ENCODE assay signal across 26 mouse cellular contexts in genomic region chr6:88884195-88884594, GRCm38 (mm10). TPM values are rescaled to one million over a fixed set of nuclear protein-coding genes. Genes with fewer than 3 reads are reported as not detected.
DNase-seq lines count a peak whose midpoint lies in the region; ATAC-seq and TF ChIP-seq lines count a peak whose summit lies in the region.
"Had no signal": no experiment of that assay in that cellular context is flagged by ENCODE, and none has a peak within 500 bp of the region (broad histone marks: within the 10 kb centered on the region; RNA-seq: fewer than 3 reads in every experiment).

No protein-coding gene starts in this region.

- in situ Hi-C loops in ES-E14 (cut with MboI; ENCODE audit: low sequenced_read_pairs in 2 of 2, unreplicated experiment in 2 of 2), result loop anchor here in 1 of 2 experiments (25.0 kb wide), 1 partner anchor 972 kb away; the partner anchor contains the start of gene Hmces

- H3K27me3 ChIP-seq in E14TG2a.4 (ENCODE audit: insufficient read depth, low read length), result no peaks in the 10 kb centered on the region
- no peaks in the 10 kb centered on the region for H3K27me3 ChIP-seq in intestine, embryonic 15.5 days (replicated peaks)
- H3K27me3 ChIP-seq: forebrain, embryonic 13.5 days; hindbrain, embryonic 13.5 days; Patski had no signal

- H3K4me1 ChIP-seq in E14TG2a.4 (replicated peaks; ENCODE audit: low read depth, low read length) (peaks cover 70% of the 10 kb centered on the region), ES-E14 (ENCODE audit: control insufficient read depth in 2 of 2, insufficient read depth in 2 of 2, low read length in 2 of 2, poor library complexity in 1 of 2) (peaks cover 0 to 13% of the 10 kb centered on the region in 2 experiments; a peak in 3 of 4 replicates)
- 0 out of 2 replicates have a peak, but pooled peaks cover 3% of the 10 kb centered on the region for H3K4me1 ChIP-seq in intestine, embryonic 15.5 days (replicated peaks)
- H3K4me1 ChIP-seq: forebrain, embryonic 10.5 days had no signal

- intact Hi-C loops in gastrocnemius, adult 2 months (cut with DNase I), result no loop called here
- intact Hi-C loops in gastrocnemius, postnatal 14 days (cut with DNase I; ENCODE audit: low total_unique reads), result no loop called here

- 80% methylated on average over 10 of the region's 10 CpGs for WGBS in intestine, embryonic 15.5 days

- no peak for TF ChIP-seq CTCF in gastrocnemius, adult 2 months (IDR thresholded peaks at IDR 0.05)
- TF ChIP-seq CTCF in E14TG2a.4 (conservative IDR thresholded peaks at IDR 0.05; ENCODE audit: low read length), result no peak

- H3K4me3 ChIP-seq in gastrocnemius, adult 2 months, result no peak overlapping the region
- H3K4me3 ChIP-seq in E14TG2a.4 (replicated peaks; ENCODE audit: low read length), result 0 out of 2 replicates have a peak overlapping the region, but pooled peaks have one; percentile 37
- H3K4me3 ChIP-seq in ES-E14 (ENCODE audit: insufficient read depth in 1 of 2, low read depth in 1 of 2, low read length in 2 of 2, poor library complexity in 1 of 2, severe bottlenecking in 1 of 2), result no peak overlapping the region
- H3K4me3 ChIP-seq in intestine, embryonic 15.5 days (replicated peaks), result no peak overlapping the region
- H3K4me3 ChIP-seq: forebrain, embryonic 10.5 days; forebrain, embryonic 13.5 days; hindbrain, embryonic 13.5 days had no signal

- H3K4me2 ChIP-seq in intestine, embryonic 15.5 days (replicated peaks), result no peak overlapping the region
- H3K4me2 ChIP-seq: forebrain, embryonic 13.5 days; heart, embryonic 11.5 days; hindbrain, embryonic 13.5 days had no signal

- DNase-seq in gastrocnemius, adult 2 months, result peak; percentile 7
- DNase-seq in gastrocnemius, postnatal 14 days, result no peak
- no peak for DNase-seq in ES-E14 (ENCODE audit: low read depth, low spot score)
- no peak for DNase-seq in yolk sac, embryonic 10.5 days (ENCODE audit: low spot score)
- DNase-seq in spleen, postnatal 4 days (ENCODE audit: low spot score in 2 of 2), result no peak
- DNase-seq: adrenal gland, adult 8-10 months; adrenal gland, postnatal 25 days; cerebellum, adult 11-12 months; cerebellum, adult 8-10 months; cerebellum, postnatal 14 days; gastrocnemius, postnatal 36 days; kidney, adult 18-20 months had no signal

- H3K9me3 ChIP-seq in E14TG2a.4 (ENCODE audit: low read length) (no peaks in the 10 kb centered on the region), ES-E14 (ENCODE audit: control insufficient read depth, insufficient read depth, low read depth, low read length) (no peaks in the 10 kb centered on the region)
- H3K9me3 ChIP-seq in intestine, embryonic 15.5 days, result no peaks in the 10 kb centered on the region
- H3K9me3 ChIP-seq: forebrain, embryonic 10.5 days; forebrain, embryonic 13.5 days; G1E; hindbrain, embryonic 13.5 days had no signal

- H3K27ac ChIP-seq in gastrocnemius, adult 2 months, result no peak overlapping the region
- peak overlapping the region; percentile 49 for H3K27ac ChIP-seq in ES-E14 (ENCODE audit: insufficient read depth, low read depth, low read length, poor library complexity, severe bottlenecking)
- H3K27ac ChIP-seq in intestine, embryonic 15.5 days, result no peak overlapping the region
- H3K27ac ChIP-seq: forebrain, embryonic 10.5 days; forebrain, embryonic 13.5 days; hindbrain, embryonic 13.5 days; hindbrain, postnatal 0 days had no signal

- ATAC-seq in intestine, embryonic 15.5 days, result peak; percentile 46; the same call in 1 of the 2 replicates
- no peak for ATAC-seq in frontal cortex, adult (ENCODE audit: low TSS enrichment)
- ATAC-seq: activated CD4-positive, CD25-positive, alpha-beta regulatory T cell, adult 4 months; forebrain, embryonic 13.5 days; forebrain, embryonic 16.5 days; hindbrain, postnatal 0 days; inflammation-experienced regulatory T-cells, adult 6 months; Patski had no signal

- peaks cover 95% of the 10 kb centered on the region for H3K36me3 ChIP-seq in E14TG2a.4 (ENCODE audit: insufficient read depth, low read length)
- peaks cover 76% of the 10 kb centered on the region for H3K36me3 ChIP-seq in ES-E14 (ENCODE audit: control insufficient read depth, insufficient read depth, low read length, poor library complexity, severe bottlenecking)
- H3K36me3 ChIP-seq in intestine, embryonic 15.5 days, result peaks cover 52% of the 10 kb centered on the region

- H3K9ac ChIP-seq in ES-E14 (ENCODE audit: insufficient read depth, low read depth, low read length, poor library complexity, severe bottlenecking), result no peak overlapping the region
- H3K9ac ChIP-seq in intestine, embryonic 15.5 days, result no peak overlapping the region
- H3K9ac ChIP-seq: forebrain, embryonic 13.5 days; hindbrain, embryonic 13.5 days had no signal

TF ChIP-seq in ES-E14, 5 proteins besides CTCF, POLR2A, EP300 and RAD21:
- no peak for TF ChIP-seq ZNF384 (IDR thresholded peaks at IDR 0.05; ENCODE audit: low read depth, low read length)

RNA-seq across cellular contexts. Expression of gene Podxl2, which starts 9.4 kb away (rescaled TPM):
- total RNA-seq in gastrocnemius, adult 2 months (2021), result 10 to 100 TPM; 48.5 to 55.1 TPM
- total RNA-seq in gastrocnemius, postnatal 14 days (2021), result 10 to 100 TPM; 47.1 to 54.4 TPM
- total RNA-seq in ES-E14 (2012; rRNA removed), result 5.0 and 5.7 TPM in 2 replicates
- polyA plus RNA-seq in intestine, embryonic 15.5 days (2015; fragmentation: Nextera tagmentation; extraction: Ambion mirVana), result 49.6 and 52.5 TPM in 2 replicates
- total RNA-seq: granulocyte monocyte progenitor cell, adult 5-6 weeks had no signal
- polyA plus RNA-seq: activated CD4-positive, CD25-positive, alpha-beta regulatory T cell, adult 4 months; G1E; inflammation-experienced regulatory T-cells, adult 6 months had no signal

RNA-seq across cellular contexts. Expression of gene Mcm2, which starts 14.4 kb away (rescaled TPM):
- total RNA-seq in gastrocnemius, adult 2 months (2021), result 1 to 10 TPM; 6.6 to 7.5 TPM
- total RNA-seq in gastrocnemius, postnatal 14 days (2021), result 1 to 10 TPM; 5.5 to 9.4 TPM
- 222 and 237 TPM in 2 replicates for total RNA-seq in ES-E14 (2012; rRNA removed)
- polyA plus RNA-seq in intestine, embryonic 15.5 days (2015; fragmentation: Nextera tagmentation; extraction: Ambion mirVana), result 106 and 107 TPM in 2 replicates

RNA-seq across cellular contexts. Expression of gene Tpra1, which starts 17.9 kb away (rescaled TPM):
- total RNA-seq in gastrocnemius, adult 2 months (2021), result 10 to 100 TPM; 25.5 to 26.1 TPM
- total RNA-seq in gastrocnemius, postnatal 14 days (2021), result 10 to 100 TPM; 21.5 to 24.1 TPM
- 31.0 and 67.2 TPM in 2 replicates for total RNA-seq in ES-E14 (2012; rRNA removed)
- 62.2 and 72.1 TPM in 2 replicates for polyA plus RNA-seq in intestine, embryonic 15.5 days (2015; fragmentation: Nextera tagmentation; extraction: Ambion mirVana)

RNA-seq across cellular contexts. Expression of gene Abtb1, which starts 42.4 kb away (rescaled TPM):
- total RNA-seq in gastrocnemius, adult 2 months (2021), result 10 to 100 TPM; 16.9 to 22.7 TPM
- total RNA-seq in gastrocnemius, postnatal 14 days (2021), result 10 to 100 TPM; 17.8 to 18.2 TPM
- total RNA-seq in ES-E14 (2012; rRNA removed), result 33.0 and 55.3 TPM in 2 replicates
- polyA plus RNA-seq in intestine, embryonic 15.5 days (2015; fragmentation: Nextera tagmentation; extraction: Ambion mirVana), result 24.2 and 25.0 TPM in 2 replicates

Comparison
In these comparisons a context has a peak if more than half of its experiments do, and no peak if none do; other contexts are left out.
1. RNA of gene Mcm2, which starts 14.4 kb away (total RNA-seq): 222 to 237 TPM in ES-E14; 5.5 to 9.4 TPM in gastrocnemius, postnatal 14 days and 6.6 to 7.5 TPM in gastrocnemius, adult 2 months; every median in the first group is over 10 times any median in the second.